Mouse (Mus musculus) MEL-GATA-1-ER (cell line): ENCODE results near the gene Kdm3a.

ENCODE experiments used
- DNase-seq: peaks from one replicate; pipeline ENCODE4 v3.0.0-alpha.2; 2012; ENCODE audit warnings: low read depth; ENCODE audit errors: extremely low read depth

The Kdm3a gene

DNA sequence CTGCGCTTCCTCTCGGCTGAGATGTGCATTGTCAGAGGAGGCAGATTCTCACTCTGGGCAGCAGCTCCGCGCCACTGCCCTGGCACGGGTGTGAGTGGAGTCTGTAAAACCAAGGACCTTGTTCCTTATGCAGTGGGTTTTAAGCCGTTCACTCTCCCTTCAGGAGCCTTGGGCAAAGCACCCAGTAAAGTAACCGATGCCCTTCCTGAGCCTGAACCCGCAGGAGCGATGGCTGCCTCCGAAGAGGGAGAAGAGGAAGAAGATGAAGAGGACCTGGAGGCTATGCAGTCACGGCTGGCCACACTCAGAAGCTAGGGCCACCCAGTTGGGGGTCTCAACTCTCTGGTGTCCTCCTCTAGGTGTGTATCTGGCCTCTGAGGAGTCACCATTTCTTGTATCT is 53.3 kb downstream of the Kdm3a start:
- no peak for DNase-seq

DNA sequence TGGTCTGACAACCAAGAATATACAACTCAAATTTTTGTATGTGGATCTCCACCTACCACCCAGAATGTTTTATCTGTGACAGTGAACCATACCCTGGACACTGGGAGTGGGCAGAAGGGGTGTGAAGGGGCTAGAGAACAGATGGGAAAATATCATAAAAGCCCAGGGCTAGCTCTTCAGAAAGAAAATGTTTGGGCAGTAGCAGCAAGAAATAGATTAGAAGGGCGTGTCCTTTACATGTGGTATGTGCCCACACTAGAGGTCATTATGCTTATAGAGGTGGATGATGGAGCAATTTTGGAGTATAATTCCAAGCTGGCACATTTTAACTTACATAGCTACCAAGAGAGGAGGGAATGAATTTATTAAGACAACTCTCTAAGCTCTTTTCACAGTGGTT is 57.4 kb downstream of the Kdm3a start:
- DNase-seq, result no peak

DNA sequence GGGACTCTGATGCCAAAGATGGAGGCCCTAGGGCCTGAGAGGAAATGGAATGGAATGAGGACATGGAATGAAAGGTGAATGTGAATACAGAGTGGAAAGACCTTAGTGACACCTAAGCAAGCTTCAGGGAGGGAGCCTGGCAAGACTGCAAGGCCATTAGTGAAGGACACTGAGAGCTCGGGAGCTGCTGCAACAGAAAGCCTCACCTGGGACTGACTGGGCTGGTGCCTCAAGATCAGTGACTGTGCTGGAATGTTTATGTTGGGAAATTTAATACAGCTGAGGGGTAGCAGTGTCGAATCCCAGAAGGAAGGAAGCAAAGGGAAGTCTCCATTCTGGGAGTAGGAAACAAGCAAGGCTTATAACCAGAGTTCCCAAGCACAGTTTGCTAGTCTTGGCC is 63.8 kb downstream of the Kdm3a start:
- DNase-seq, result no peak

DNA sequence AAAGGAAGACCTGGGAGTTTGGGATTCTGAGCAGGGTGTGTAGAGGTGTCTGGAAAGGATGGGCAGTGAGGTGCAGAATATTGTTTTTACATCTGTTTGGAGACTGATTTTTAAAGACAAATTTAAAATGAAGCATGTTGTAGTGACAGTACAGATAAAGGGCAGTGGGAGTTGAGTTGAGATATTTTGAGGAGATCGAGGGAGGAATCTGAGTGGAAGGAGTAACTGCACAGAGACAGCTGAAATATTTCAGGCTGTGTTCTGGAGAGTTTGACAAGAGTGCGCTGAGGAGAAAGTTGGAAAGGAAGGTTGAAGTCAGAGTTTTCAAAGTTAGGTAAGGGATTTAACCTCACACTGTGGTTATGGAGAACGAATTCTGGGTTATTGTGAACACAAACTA is 64.2 kb downstream of the Kdm3a start:
- no peak for DNase-seq

DNA sequence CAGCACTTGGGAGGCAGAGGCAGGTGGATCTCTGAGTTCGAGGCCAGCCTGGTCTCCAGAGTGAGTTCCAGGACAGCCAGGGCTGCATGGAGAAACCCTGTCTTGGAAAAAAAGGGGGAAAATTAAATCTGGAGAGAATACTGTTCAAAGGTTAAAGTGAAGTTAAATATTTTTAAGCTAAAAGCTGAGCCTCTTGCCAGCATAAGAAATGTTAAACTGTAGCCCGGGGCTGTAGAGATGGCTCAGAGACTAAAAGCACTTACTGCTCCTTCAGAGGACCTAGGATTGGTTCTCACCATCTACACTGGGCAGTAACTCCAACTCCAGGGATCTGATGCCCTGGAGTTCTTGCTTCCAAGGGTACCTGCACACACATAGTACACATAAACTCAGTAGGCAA is 76.0 kb downstream of the Kdm3a start:
- DNase-seq, result no peak

DNA sequence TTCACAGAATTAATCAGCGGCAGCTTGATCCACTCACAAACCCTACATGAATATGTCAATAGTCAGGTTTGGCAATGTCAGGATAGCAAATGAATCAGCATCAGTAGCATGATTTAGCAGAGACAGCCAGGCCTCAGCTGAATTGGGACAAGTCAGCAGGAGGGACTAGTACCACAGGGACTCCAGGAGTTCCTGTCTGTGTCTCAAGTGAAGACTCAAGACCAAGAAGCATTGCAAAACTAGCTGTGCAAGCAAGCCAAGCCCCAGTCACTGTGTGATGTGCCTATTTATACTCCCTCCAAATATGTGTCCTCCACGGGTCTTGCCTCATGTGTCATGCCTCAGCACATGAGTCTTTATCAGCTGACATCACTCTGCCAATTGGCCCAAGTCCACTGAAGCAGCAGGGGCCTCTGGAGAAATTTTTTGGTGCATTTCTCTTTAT is 77.3 kb downstream of the Kdm3a start:
- no peak for DNase-seq

DNA sequence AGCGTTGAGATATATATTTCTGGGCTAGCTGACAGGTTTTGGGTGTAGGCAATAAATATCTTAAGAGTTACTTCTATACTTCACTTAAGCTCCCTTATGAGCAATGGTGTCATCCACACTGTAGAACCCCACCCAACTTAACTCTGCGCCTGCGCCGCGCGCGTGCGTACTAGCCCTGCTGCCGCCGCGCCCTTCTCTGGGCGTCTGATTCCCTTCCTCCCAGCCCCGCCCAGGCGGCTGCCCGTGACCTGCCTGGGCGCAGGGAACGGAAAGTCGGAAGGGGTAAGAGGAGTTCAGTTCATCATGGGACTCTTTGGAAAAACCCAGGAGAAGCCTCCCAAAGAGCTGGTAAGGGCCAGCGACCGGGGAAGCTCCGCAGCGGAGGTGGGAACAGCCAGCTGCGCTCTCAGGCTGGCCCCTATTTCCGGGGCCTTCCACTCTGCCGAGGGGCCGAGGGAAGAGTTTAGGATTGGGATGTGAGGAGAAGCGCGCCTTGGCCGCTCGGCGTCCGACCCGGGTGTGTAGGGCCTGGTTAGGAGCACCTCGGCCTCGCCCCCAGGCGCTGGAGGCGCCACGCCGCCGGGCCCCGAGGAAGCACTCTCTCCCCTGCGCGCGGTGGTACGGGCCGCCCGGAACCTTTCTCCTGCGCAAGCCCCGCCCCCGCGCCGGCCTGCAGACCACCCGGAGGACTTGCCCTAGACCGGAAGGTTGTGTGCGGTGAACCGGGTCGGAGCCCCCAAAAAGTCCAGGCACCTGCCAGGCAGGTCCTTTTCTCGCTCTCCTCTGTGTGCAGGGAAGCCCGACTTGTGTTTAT is 88.9 kb downstream of the Kdm3a start, which contains the start of gene Chmp3:
TSS of gene Chmp3 (plus strand) at position 112 of the 814 bp plus-strand sequence.
- DNase-seq, result peak; percentile 87
